Mouse (Mus musculus) kidney, adult 2 months (tissue): Measurements from ENCODE around the gene Cbarp. TPM values are rescaled to one million over a fixed set of nuclear protein-coding genes. Genes with fewer than 3 reads are reported as not detected.

Experiments
- DNase-seq: peaks from one replicate; pipeline ENCODE4 v3.0.0; 2021
- H3K27ac ChIP-seq: fragments of 200-500 bp; 2 replicates; pipeline ENCODE4 v1.5.1; 2012; ENCODE audit warnings: low read depth, low read length, control low read depth, inconsistent platforms; ENCODE audit not compliant: insufficient read depth
- H3K27me3 ChIP-seq: fragments of 200-500 bp; replicated peaks from 2 replicates; pipeline ENCODE4 v1.6.1; 2012; ENCODE audit warnings: mild to moderate bottlenecking, moderate library complexity, low read length, inconsistent platforms; ENCODE audit not compliant: control insufficient read depth, insufficient read depth
- H3K36me3 ChIP-seq: fragments of 200-500 bp; 2 replicates; pipeline ENCODE4 v1.6.1; 2012; ENCODE audit warnings: mild to moderate bottlenecking, moderate library complexity, low read length, inconsistent platforms; ENCODE audit not compliant: control insufficient read depth, insufficient read depth
- H3K4me1 ChIP-seq: fragments of 200-500 bp; 2 replicates; pipeline ENCODE4 v1.6.1; 2011; ENCODE audit warnings: low read length; ENCODE audit not compliant: control insufficient read depth, insufficient read depth
- H3K4me3 ChIP-seq: fragments of 200-500 bp; 2 replicates; pipeline ENCODE4 v1.5.1; 2011; ENCODE audit warnings: mild to moderate bottlenecking, low read depth, low read length, control low read depth; ENCODE audit not compliant: insufficient read depth
- CTCF ChIP-seq: fragments of 200-500 bp; conservative IDR thresholded peaks from 2 replicates; pipeline ENCODE4 v1.5.1; 2011; ENCODE audit warnings: low read depth, mild to moderate bottlenecking, control low read depth, low read length, moderate library complexity, mixed read lengths; ENCODE audit not compliant: insufficient read depth, insufficient read length
- POLR2A ChIP-seq: fragments of 200-500 bp; IDR thresholded peaks from one replicate; pipeline ENCODE4 v1.6.1; 2011; ENCODE audit warnings: low read depth, low read length, control low read depth
- WGBS: fragments of 180-500 bp; shearing (Covaris S2); methylation state at CpG from one replicate; pipeline ENCODE4 v1.1.7; 2018; 5-methylcytosine and 5-hydroxymethylcytosine counted together
- polyA plus RNA-seq: library from polyadenylated mRNA; depleted of rRNA; stranded (reverse); fragments of >200 nt; gene quantifications from 2 replicates; pipeline ENCODE4 v1.2.3, GENCODE M21; 2012

Gene Cbarp
- polyA plus RNA-seq, 1 experiment = 8.1 TPM

DNA sequence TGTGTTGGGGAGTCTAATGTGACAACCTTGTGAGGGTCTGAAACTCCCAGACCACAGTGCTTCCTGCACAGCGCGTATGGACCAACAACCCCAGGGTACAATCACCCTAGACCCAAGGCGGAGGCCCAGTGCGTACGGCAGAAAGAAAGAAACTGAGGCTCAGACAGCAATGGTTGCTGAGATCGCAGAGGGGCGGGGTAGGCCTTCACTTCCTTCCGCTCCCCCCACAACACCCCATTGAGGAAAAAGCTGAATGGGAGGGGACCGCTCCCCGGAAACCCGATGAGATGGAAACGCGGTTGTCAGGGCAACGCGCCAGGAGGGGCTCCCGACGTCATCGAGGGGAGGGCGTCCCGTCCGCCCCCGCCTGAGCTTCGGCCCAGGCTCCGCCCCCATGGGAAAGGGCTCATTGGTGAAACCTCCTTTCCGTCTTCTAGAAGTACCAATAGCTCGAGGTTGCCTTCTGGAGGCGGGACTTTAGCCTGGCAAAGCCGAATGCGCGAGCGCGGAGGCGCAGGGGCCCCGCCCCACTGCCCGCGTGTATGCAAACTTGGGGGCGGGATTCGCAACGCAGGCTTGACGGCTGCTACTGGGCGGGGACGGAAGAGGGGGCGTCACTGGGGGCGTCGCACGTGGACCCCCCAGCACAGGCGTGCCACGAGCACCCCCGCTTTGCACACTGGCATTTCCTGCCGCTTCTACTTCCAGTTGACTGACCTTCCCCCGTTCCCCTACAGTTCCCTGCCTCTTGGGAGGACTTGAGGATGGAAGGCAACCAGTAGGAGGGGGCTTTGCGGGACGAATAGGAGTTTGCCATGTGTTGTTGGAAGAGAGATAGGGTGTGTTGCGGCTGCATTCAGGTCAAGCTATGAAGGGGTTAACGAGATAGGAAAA is 19.2 kb upstream of the Cbarp start:
- H3K27me3 ChIP-seq = no peaks in the 10 kb centered on the region
- WGBS = under 1% methylated on average over 55 of the region's 55 CpGs
- DNase-seq = peak; percentile 99
- H3K4me1 ChIP-seq = peaks cover 43% of the 10 kb centered on the region
- H3K36me3 ChIP-seq = peaks cover 8% of the 10 kb centered on the region; the same call in 1 of the 2 replicates
- no peak for TF ChIP-seq POLR2A
- TF ChIP-seq CTCF = no peak
- H3K4me3 ChIP-seq = peak overlapping the region; percentile 29
- H3K27ac ChIP-seq = peak overlapping the region; percentile 97

- 12% methylated on average over 12 of the region's 12 CpGs for WGBS
- peak overlapping the region; percentile 93 for H3K27ac ChIP-seq
- H3K4me3 ChIP-seq = peak overlapping the region; percentile 29
- H3K36me3 ChIP-seq = peaks cover 15% of the 10 kb centered on the region
- H3K4me1 ChIP-seq = peaks cover 48% of the 10 kb centered on the region
- no peaks in the 10 kb centered on the region for H3K27me3 ChIP-seq
- TF ChIP-seq POLR2A (peak; percentile 1), CTCF (no peak)
- peak; percentile 63 for DNase-seq
Observed at GRCm38 (mm10) chr10:80159021-80159560, 18.5 kb upstream of the Cbarp start.

DNA sequence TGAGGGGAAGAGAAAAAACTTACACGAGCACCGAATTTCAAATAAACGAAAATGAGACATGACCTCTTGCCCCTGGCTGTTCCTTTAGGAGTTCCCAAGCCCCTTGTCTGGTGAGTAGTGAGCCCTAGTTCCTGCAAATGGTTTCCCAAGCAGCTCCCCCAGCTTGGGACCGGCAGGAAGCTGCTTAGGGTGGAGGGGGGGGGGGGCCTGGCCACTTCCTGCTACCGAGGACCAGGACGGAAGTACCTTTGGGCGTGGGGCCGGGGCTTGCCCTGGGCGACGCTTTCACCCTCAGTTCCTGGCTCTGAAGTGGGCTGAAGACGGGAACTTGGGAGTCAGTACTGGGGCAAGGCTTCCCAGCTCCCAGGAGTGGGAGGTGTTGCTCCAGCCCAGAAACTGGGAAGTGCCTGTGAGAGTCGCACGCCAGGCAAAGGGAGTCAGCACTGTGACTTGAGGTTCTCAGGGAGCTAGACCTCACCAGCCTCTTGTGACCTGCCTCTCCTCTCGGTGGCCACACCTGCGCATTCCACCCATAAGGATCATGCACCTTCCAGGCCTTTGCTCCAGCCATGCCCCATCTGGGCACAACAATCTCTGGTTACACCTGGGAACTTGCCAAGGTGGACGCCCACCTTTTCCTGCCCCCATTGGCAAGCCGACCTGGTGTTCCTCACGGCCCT is 17.8 kb upstream of the Cbarp start:
- Histone ChIP-seq H3K36me3 (peaks cover 18% of the 10 kb centered on the region), H3K4me1 (peaks cover 48% of the 10 kb centered on the region), H3K27me3 (no peaks in the 10 kb centered on the region), H3K4me3 (no peak overlapping the region), H3K27ac (peak overlapping the region; percentile 93)
- 3% methylated on average over 18 of the region's 18 CpGs for WGBS
- TF ChIP-seq POLR2A (peak; percentile 63), CTCF (no peak)
- DNase-seq = peak; percentile 86

DNA sequence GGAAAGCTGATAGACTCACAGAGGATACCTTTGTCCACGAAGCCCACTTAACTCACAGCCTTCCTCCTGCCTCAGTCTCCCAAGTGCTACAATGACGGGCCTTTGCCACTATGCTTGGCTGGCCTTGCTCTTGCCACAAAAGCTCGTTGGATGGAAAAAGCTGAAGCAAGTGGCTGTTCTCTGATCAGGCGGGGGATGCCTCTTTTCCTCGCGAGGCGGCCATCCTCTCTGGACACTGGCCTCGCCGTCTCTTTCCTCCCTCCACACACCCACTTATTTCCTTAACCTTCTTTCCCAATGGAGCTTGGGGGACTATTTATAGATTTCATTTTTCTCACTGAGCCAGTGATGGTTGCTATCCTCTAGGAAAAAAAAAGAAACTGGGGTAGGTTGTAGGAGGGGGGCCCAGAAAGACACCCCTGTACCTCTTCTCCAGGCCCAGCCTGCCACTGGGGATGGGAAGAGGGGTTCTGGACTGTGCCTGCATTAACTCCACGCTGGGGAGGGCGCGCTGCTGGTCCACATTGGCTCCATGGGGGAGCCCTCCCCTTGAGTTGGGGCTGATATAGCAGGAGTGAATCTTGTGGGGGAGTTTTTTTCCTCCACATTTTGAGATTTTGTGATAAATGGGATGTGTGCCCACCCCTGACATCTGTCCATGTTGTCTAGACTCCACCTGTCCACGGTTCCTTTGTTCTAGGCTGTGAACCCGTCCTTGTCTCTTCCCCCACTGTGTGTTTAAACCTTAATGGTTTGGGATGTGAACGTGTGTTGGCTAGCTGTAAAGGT is 16.7 kb upstream of the Cbarp start:
- Histone ChIP-seq H3K4me3 (no peak overlapping the region), H3K36me3 (peaks cover 18% of the 10 kb centered on the region), H3K4me1 (peaks cover 58% of the 10 kb centered on the region), H3K27ac (peak overlapping the region; percentile 30), H3K27me3 (no peaks in the 10 kb centered on the region)
- peak; percentile 14 for DNase-seq
- 49% methylated on average over 15 of the region's 15 CpGs for WGBS
- TF ChIP-seq POLR2A (no peak), CTCF (no peak)

GRCm38 (mm10) chr10:80156752-80157053 is 16.1 kb upstream of the Cbarp start:
- no peak overlapping the region for H3K4me3 ChIP-seq
- peaks cover 52% of the 10 kb centered on the region for H3K4me1 ChIP-seq
- WGBS = 40% methylated on average over 7 of the region's 7 CpGs
- H3K36me3 ChIP-seq = peaks cover 18% of the 10 kb centered on the region
- no peaks in the 10 kb centered on the region for H3K27me3 ChIP-seq
- TF ChIP-seq CTCF = no peak
- TF ChIP-seq POLR2A = no peak
- H3K27ac ChIP-seq = peak overlapping the region; percentile 59
- peak; percentile 76 for DNase-seq

GRCm38 (mm10) chr10:80156002-80156751 is 15.5 kb upstream of the Cbarp start:
- H3K27me3 ChIP-seq = no peaks in the 10 kb centered on the region
- peak overlapping the region; percentile 59 for H3K27ac ChIP-seq
- H3K4me3 ChIP-seq = no peak overlapping the region
- 62% methylated on average over 29 of the region's 29 CpGs for WGBS
- peaks cover 18% of the 10 kb centered on the region for H3K36me3 ChIP-seq
- H3K4me1 ChIP-seq = peaks cover 49% of the 10 kb centered on the region
- peak; percentile 17 for DNase-seq
- TF ChIP-seq POLR2A (no peak), CTCF (no peak)
